Mouse (Mus musculus) hindlimb bud, embryonic 11.5 days (tissue): ENCODE results near the gene Ms4a18.

Experiments used
- DNase-seq: peaks from one replicate; pipeline ENCODE4 v3.0.0-alpha.2; 2012; ENCODE audit warnings: low read depth, low spot score; ENCODE audit errors: extremely low spot score

Ms4a18 gene

GRCm38 (mm10) chr19:10984551-10984950, 33.3 kb downstream of the Ms4a18 start:
- DNase-seq = no peak

GRCm38 (mm10) chr19:10983146-10983545, 34.7 kb downstream of the Ms4a18 start:
- DNase-seq = no peak

- no peak for DNase-seq
Observed at GRCm38 (mm10) chr19:10980210-10980609, 37.6 kb downstream of the Ms4a18 start.

DNA sequence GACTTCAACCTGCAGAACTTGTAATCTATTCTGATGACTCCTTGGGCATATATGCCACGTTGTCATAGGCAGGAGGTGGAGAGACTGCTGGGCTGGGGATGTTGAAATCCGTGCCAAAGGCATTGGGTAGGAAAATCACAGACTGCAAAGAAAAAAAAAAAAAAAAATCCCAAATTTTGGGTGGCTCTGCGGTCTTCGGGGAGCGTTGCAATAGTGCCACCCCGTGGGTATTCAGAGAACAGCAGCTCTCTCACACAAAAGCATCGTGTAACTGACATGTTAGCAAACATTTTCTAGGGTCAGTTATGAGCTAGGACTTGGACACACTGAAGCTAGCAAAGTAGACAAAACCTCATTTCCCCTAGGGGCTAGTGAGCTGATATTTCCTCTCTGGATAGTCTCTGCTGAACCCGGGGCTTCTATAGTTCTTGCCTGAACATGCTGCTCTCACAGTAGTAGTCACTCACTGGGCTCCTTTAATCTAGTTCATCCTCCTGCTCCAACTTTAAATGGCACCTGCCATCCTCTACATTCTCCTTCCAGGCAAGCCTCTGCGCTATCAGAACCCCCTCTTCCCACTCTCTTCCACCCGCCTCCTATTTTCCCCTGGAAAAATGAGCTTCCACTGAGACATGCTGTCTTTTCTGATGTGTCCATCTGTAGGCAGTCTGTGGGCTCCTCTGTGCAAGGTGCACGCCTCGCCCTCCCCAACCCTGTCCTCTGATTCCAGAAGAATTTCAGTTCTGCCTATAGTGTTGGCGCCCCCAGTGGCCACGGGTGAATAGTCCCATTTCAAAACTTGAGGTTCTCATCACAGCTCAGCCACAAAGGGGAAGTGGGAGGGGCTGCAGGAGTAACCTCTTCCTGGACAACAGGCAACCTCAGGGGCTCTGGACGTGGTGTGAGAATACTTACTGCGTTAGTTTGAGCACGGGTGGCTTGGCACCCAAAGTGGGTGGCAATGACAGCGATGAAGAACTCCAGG, 38.4 kb downstream of the Ms4a18 start:
- DNase-seq = peak; percentile 35

GRCm38 (mm10) chr19:10976318-10976717, 41.5 kb downstream of the Ms4a18 start:
- DNase-seq = no peak

DNA sequence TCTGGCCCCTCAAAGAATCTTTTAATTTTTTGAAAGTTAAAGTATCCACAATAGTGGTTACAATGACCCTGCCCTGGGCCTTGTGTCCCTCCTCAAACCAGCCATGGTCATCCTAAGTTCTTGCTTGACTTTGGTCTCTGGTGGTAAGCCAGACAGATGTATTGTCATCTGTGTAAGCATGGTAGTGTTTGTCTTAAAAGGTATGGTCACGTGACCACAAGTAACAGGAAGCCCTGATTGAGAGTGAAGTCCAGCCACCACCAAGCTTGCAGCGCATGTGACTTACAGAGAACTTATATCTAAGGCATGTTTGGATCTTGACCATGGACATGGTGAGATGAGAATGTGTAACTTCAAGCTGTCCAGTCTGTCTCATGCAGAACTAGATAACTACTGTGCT, 42.6 kb downstream of the Ms4a18 start:
- no peak for DNase-seq

GRCm38 (mm10) chr19:10974238-10974865, 43.5 kb downstream of the Ms4a18 start, which contains the start of gene Ms4a10:
Gene Ms4a10, minus strand, starts transcription at chr19:10974670.
- DNase-seq = no peak

- no peak for DNase-seq
Observed at GRCm38 (mm10) chr19:10973187-10973586, 44.6 kb downstream of the Ms4a18 start.

DNA sequence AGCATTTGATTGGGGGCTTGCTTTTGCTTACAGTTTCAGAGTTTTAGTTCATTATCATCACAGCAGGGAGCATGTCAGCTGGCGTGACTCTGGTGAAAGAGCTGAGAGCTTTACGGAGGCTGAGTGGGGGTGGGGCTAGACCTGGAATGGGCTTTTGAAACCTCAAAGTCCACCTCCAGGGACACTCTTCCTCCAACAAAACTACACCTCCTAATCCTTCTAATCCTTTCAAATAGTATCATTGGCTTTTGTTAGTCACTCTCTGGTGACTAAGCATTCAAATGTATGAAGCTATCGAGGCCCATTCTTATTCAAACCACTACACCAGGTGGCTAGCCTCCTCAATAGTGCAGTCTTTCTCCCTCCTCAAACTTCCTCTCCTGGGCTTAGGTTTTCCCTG, 45.2 kb downstream of the Ms4a18 start:
- no peak for DNase-seq

- no peak for DNase-seq
Observed at GRCm38 (mm10) chr19:10970457-10970856, 47.4 kb downstream of the Ms4a18 start.

- DNase-seq = no peak
Observed at GRCm38 (mm10) chr19:10968578-10968977, 49.3 kb downstream of the Ms4a18 start.

- no peak for DNase-seq
Observed at GRCm38 (mm10) chr19:10965721-10966120, 52.1 kb downstream of the Ms4a18 start.

DNA sequence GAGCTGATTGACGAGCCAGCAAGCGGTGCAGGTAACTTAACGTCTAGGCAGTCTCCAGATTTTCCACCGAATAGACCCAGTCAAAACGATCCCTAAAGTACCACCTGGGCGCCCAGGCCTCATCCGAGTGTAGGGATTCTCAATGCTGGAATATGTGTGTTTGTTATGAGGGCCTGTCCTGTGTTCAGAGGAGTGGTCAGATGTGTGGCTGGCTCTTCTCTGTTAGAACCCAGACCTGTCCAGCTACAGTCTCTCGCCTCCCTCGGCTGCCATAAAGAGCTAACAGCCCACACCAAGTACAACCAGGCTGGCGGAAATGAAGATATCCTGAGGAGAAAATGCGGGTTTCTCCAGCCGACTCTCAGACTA, 57.9 kb downstream of the Ms4a18 start:
- DNase-seq = no peak

DNA sequence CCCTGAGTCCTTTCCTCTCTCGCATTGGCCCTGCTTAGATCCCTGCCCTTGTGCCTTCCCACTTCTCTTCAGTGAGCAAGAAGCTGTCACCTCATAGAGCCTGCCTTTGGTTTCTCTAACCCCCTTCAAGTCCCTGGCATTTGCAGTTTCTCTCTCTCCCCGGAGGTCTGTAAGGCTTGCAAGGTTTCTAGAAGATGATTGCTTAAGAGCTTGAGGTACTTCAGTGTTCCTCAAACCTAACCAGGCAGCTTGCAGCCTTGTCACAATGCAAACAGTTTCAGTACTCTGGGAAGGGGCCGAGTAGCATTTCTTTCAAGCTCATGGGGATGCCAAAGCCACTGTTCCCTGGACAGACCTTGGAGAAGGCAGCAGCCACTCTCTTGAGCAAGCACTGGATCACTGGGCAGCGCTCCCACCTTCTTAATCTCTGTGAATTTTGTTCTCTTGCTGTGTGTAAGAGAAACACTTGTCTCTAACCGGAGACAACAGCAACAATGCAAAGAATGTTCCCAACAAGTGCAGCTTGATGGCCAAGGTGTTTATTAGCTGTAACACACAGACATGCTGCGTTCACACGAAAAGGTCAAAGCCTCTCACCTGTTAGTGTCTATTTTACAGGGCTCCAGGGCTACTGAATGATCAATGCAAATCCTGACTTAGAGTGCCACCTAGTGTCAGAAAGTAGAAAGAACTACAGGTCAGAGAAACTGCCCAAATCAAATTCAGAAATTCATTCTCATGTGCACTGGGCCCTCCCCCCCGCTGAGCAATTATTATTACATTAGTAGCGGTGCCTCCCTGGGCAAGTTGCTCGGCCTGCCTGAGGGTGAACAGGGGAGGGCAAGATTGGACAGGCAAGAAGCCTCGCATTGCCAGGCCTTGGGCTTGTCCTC, 58.5 kb downstream of the Ms4a18 start:
- peak; percentile 69 for DNase-seq

- DNase-seq = no peak
Observed at GRCm38 (mm10) chr19:10952021-10952939, 65.6 kb downstream of the Ms4a18 start.

DNA sequence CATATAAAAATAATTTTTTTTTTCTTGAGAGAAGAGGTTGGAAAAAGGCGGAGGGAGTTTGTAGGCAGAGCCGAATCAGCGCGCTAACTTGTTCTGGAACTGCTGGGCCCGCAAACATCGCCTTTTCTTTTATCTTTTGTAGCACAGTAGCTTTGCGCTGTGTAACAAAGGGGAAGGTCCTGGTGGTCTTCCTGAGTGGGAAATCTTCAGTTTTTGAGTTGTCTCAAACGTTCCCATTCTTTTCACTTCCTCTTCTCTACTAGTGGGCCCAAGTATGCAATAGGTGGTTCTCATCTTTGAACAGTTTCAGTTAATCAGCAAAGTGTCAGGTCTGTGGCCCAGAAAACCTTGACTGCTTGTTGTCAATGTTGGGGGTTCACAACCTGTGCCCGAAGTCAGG, 68.3 kb downstream of the Ms4a18 start:
- no peak for DNase-seq

GRCm38 (mm10) chr19:10949112-10949511, 68.7 kb downstream of the Ms4a18 start, which contains the start of gene Ccdc86:
Gene Ccdc86, minus strand, starts transcription at chr19:10949266.
- peak; percentile 97 for DNase-seq

- no peak for DNase-seq
Observed at GRCm38 (mm10) chr19:10948416-10948815, 69.4 kb downstream of the Ms4a18 start.

DNA sequence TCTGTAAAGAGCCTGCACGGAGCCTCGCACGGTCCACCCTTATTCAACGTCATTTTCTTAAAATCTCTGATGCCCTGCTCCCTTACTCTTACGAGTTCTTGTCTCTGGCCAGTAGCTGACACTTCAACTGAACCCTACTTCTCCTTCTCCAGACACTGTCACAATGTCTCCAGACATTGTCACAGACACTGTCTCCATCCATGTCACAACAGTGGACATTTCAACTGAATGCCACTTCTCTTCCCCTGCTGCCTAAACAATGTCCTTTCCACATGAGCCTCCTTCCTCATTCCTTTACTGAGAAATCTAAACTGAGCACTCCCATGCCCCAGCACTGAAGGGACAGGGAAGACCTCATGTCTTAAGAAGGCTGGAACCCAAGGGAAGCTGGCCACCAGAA, 70.6 kb downstream of the Ms4a18 start:
- no peak for DNase-seq
